Mouse (Mus musculus) heart, embryonic 14.5 days (tissue): ENCODE measurements around the gene Mns1. TPM values are rescaled to one million over a fixed set of nuclear protein-coding genes. Genes with fewer than 3 reads are reported as not detected.
A peak's percentile ranks its signal among the peaks of the same experiment; 100 is the strongest.

Experiments used
- ATAC-seq: fragments of 200-750 bp; cut with Nextera tagmentation; 2 replicates; pipeline ENCODE4 v1.8.0; 2017; ENCODE audit warnings: low read depth, moderate TSS enrichment; ENCODE audit not compliant: insufficient number of reproducible peaks, insufficient read depth, low FRiP score
- H3K27ac ChIP-seq, 2 experiments: fragments of 200-500 bp in 1 of 2; fragments of 300-500 bp in 1 of 2; sonication (generic) in 1 of 2; replicated peaks in 1 of 2; 2 replicates each; pipeline ENCODE4 v1.5.1; 2012 to 2014; ENCODE audit warnings: low read depth in 2 of 2, low read length in 2 of 2, control low read depth in 1 of 2, mild to moderate bottlenecking in 1 of 2, mixed read lengths in 1 of 2; ENCODE audit not compliant: control insufficient read depth in 1 of 2, insufficient read depth in 1 of 2
- H3K27me3 ChIP-seq: fragments of 300-500 bp; sonication (generic); 2 replicates; pipeline ENCODE4 v1.6.1; 2014; ENCODE audit warnings: mild to moderate bottlenecking, low read length, control low read depth; ENCODE audit not compliant: control insufficient read depth, insufficient read depth
- H3K36me3 ChIP-seq: fragments of 300-500 bp; sonication (generic); 2 replicates; pipeline ENCODE4 v1.6.1; 2014; ENCODE audit warnings: mild to moderate bottlenecking, control low read depth, low read length, mixed read lengths; ENCODE audit not compliant: control insufficient read depth, insufficient read depth
- H3K4me1 ChIP-seq, 2 experiments: fragments of 200-500 bp in 1 of 2; fragments of 300-500 bp in 1 of 2; sonication (generic) in 1 of 2; 2 replicates each; pipeline ENCODE4 v1.6.1; 2012 to 2014; ENCODE audit warnings: low read length in 2 of 2, control low read depth in 1 of 2, mixed read lengths in 1 of 2; ENCODE audit not compliant: control insufficient read depth in 2 of 2, insufficient read depth in 2 of 2
- H3K4me2 ChIP-seq: fragments of 300-500 bp; sonication (generic); 2 replicates; pipeline ENCODE4 v1.6.1; 2014; ENCODE audit warnings: mild to moderate bottlenecking, low read length
- H3K4me3 ChIP-seq, 2 experiments: fragments of 200-500 bp in 1 of 2; fragments of 300-500 bp in 1 of 2; sonication (generic) in 1 of 2; 2 replicates each; pipeline ENCODE4 v1.5.1; 2012 to 2014; ENCODE audit warnings: low read length in 2 of 2, mild to moderate bottlenecking in 2 of 2, control low read depth in 1 of 2, low read depth in 1 of 2, moderate library complexity in 1 of 2; ENCODE audit not compliant: control insufficient read depth in 1 of 2, insufficient read depth in 1 of 2
- H3K9ac ChIP-seq: fragments of 300-500 bp; sonication (generic); 2 replicates; pipeline ENCODE4 v1.6.1; 2014; ENCODE audit warnings: mild to moderate bottlenecking, low read length
- H3K9me3 ChIP-seq: fragments of 300-500 bp; sonication (generic); 2 replicates; pipeline ENCODE4 v1.6.1; 2016; ENCODE audit warnings: low read length, control low read depth; ENCODE audit not compliant: control insufficient read depth
- WGBS: fragments of 180-500 bp; shearing (Covaris S2); extraction: QIAGEN DNeasy Blood & Tissue Kit; methylation state at CpG from one replicate; pipeline ENCODE4 v1.1.7; 2014; 5-methylcytosine and 5-hydroxymethylcytosine counted together
- polyA plus RNA-seq: library from polyadenylated mRNA; unstranded; fragments of >200 nt; fragmentation: Nextera tagmentation; extraction: Ambion mirVana; gene quantifications from 2 replicates; pipeline ENCODE4 v1.2.1, GENCODE M21; 2014

Gene Mns1
- polyA plus RNA-seq, 1 experiment from 2014 or later, result 11.6 TPM

DNA sequence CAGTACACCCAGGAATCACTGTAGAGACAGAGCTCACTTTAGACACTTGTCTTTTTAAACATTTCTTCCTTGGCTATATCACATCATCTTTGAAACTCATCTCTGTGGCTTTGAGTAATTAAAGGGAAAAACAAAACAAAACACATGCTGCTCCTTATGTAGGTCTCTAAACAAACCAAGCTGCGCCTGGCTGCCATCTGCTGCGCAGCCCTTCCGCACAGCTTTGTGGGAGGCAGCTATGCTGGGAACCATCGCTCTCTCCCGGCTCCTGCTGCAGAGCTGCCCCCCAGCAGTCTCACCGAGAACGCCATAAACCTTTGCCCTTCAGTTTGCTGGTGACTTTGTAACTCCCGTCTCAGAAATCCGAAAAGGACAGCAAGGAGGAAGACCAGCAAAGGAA, 37.7 kb downstream of the Mns1 start:
- Histone ChIP-seq H3K4me2 (no peak overlapping the region), H3K27me3 (no peaks in the 10 kb centered on the region), H3K4me3 (no peak overlapping the region), H3K27ac (no peak overlapping the region), H3K36me3 (peaks cover 57% of the 10 kb centered on the region), H3K4me1 (no peaks in the 10 kb centered on the region), H3K9me3 (no peaks in the 10 kb centered on the region), H3K9ac (no peak overlapping the region)
- no peak for ATAC-seq
- WGBS, result 91% methylated on average over 9 of the region's 9 CpGs

DNA sequence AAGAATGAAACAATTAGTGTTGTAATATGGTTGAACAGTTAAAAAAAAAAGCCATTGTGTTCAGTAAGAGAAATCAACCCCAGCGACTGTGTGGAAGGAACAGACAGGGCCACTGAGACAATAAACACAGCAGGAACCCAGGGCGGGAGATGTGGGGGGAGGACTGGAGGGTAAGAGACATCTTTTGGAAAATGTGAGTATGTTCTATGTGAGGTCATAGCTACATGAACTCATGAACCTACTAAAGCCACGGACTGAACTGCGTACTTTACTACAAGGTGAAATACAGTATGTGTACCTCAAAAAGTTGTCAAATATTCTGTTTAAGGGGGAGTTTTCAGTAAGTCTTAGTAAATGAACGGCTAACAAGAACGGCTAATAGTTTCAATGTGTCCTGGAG, 39.5 kb downstream of the Mns1 start:
- Histone ChIP-seq H3K4me1 (no peaks in the 10 kb centered on the region), H3K9ac (no peak overlapping the region), H3K4me2 (no peak overlapping the region), H3K9me3 (no peaks in the 10 kb centered on the region), H3K27ac (no peak overlapping the region), H3K4me3 (no peak overlapping the region), H3K36me3 (peaks cover 61% of the 10 kb centered on the region), H3K27me3 (no peaks in the 10 kb centered on the region)
- WGBS, result 82% methylated on average over 6 of the region's 6 CpGs
- no peak for ATAC-seq

DNA sequence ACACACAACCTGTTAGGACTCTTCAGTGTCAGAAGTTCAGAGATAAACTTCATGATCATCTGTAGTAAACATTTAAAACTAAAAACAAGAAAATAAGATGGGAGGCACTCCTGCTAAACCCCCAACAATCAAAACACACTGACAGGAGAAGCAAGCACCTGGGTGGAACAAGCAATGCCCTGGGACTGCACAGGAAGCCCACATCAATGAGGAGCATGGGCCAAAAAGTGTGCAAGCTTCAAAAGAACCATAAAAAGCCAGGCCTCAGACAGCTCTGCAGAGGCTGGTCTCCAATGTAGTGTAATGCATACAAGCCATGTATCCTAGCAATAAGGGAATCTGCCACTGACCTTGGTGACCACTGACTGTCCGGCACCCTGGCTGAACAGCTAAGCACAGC, 41.5 kb downstream of the Mns1 start:
- Histone ChIP-seq H3K27ac (no peak overlapping the region), H3K4me2 (no peak overlapping the region), H3K4me3 (no peak overlapping the region), H3K27me3 (no peaks in the 10 kb centered on the region), H3K4me1 (no peaks in the 10 kb centered on the region), H3K9me3 (no peaks in the 10 kb centered on the region), H3K9ac (no peak overlapping the region), H3K36me3 (peaks cover 46% of the 10 kb centered on the region)
- 83% methylated on average over 1 of the region's 1 CpGs for WGBS
- no peak for ATAC-seq

DNA sequence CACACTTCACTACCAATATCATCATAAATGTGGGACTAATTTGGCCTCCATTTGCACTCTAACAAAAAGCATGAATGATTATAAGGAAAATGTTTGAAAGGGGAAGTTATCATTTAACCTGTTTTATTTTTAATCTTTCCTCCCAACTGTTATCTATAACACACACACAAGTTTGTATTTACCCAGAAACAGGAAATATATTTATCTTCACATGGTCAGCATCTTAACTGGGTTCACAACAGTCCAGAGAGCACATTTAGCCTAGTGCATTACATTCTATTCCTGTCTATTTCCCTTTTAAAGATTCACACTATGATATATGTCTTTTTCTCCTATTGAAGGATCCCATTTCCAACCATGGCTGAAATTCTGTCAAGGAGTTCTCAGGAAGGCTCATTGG, 50.7 kb downstream of the Mns1 start:
- H3K4me1 ChIP-seq, result peaks cover 2 to 3% of the 10 kb centered on the region in 2 experiments; a peak in 2 of 4 replicates
- H3K27ac ChIP-seq, result no peak overlapping the region
- H3K9ac ChIP-seq, result no peak overlapping the region
- no peaks in the 10 kb centered on the region for H3K9me3 ChIP-seq
- no peak overlapping the region for H3K4me3 ChIP-seq
- no peaks in the 10 kb centered on the region for H3K27me3 ChIP-seq
- peaks cover 16% of the 10 kb centered on the region for H3K36me3 ChIP-seq
- ATAC-seq, result no peak
- no peak overlapping the region for H3K4me2 ChIP-seq

DNA sequence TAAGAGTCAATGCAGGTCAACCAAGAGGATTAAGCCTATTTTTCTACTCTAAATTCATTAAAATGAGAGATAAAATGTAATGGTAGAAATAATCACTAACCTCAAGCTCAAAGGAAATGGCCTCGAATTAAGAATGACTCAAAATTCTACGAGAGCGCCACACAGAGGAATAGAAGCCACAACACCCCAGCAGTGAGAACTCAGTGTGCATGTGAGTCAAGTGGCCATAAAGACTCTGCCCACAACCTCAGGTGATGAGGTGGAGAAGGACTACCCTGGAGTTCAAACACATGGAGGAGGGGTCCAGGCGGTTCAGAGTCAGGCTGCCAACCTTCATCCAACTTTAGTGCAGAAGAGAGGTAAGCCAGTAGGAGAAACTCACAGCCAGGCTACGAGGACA, 51.3 kb downstream of the Mns1 start:
- Histone ChIP-seq H3K27ac (no peak overlapping the region), H3K4me3 (no peak overlapping the region), H3K4me2 (no peak overlapping the region), H3K9me3 (no peaks in the 10 kb centered on the region), H3K36me3 (peaks cover 16% of the 10 kb centered on the region; the same call in 1 of the 2 replicates), H3K9ac (no peak overlapping the region), H3K4me1 (peaks cover 2 to 3% of the 10 kb centered on the region in 2 experiments; a peak in 2 of 4 replicates), H3K27me3 (no peaks in the 10 kb centered on the region)
- no peak for ATAC-seq
- 82% methylated on average over 5 of the region's 5 CpGs for WGBS

DNA sequence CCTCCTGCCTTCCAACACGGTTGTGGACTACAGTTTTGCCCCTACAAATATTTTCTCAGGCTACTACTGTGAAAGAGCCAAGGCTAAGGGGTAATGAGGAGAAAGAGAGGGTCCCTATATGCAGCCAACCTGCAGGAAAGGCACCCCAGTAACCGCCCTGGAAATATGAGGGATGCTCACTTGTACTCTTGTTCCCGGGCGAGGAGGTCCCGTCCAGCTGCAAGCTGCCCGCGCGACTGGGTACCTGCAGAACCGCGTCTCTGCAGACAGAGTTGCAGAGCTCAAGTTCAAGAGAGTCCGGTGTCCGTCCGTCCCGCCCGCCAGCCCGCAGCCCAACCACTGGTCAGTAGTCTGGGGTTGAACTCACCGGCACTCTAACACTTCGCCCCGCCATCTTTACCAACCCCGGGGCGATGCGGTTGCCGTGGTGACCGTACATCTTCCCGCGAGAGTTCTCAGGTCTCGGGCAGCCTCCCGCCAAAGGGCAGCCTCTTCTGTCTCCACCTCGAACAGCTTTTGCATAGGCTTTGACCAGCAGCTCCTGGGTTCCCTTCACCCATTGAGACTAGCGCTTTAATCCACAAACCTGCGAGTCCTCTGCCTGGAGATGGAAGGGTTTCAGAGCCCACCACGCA, 53.9 kb downstream of the Mns1 start:
- H3K9ac ChIP-seq, result peak overlapping the region; percentile 84
- ATAC-seq, result peak; percentile 92
- H3K4me3 ChIP-seq, result peak overlapping the region; percentile 63 to 73
- H3K36me3 ChIP-seq, result 0 out of 2 replicates have a peak, but pooled peaks cover 4% of the 10 kb centered on the region
- H3K4me2 ChIP-seq, result peak overlapping the region; percentile 94
- H3K27ac ChIP-seq, result peak overlapping the region; percentile 92 to 96
- H3K9me3 ChIP-seq, result no peaks in the 10 kb centered on the region
- under 1% methylated on average over 32 of the region's 32 CpGs for WGBS
- peaks cover 2 to 3% of the 10 kb centered on the region in 2 experiments; a peak in 2 of 4 replicates for H3K4me1 ChIP-seq
- H3K27me3 ChIP-seq, result no peaks in the 10 kb centered on the region

DNA sequence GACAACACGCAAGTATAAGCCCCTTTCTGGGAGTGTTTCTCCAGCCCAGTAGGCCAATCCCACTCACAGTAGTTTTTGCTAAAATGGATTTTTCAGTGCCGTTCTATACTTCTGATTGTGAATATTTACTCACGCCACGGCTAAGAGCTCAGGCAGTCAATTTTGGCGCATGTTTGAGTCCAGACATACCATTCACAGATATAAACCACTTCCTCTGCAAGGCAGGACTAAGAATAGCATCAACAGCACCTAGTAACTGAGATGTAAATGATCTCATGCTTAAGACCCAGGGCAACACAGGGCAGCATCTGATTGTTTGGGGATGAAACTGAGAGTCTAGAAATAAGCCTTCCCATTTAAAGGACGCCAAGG, 54.4 kb downstream of the Mns1 start, which contains the start of gene Tex9:
Gene Tex9 (minus strand): TSS at position 19 of the 372 bp plus-strand sequence.
- H3K36me3 ChIP-seq, result 0 out of 2 replicates have a peak, but pooled peaks cover 4% of the 10 kb centered on the region
- H3K4me1 ChIP-seq, result peaks cover 0 to 3% of the 10 kb centered on the region in 2 experiments; a peak in 1 of 4 replicates
- H3K27me3 ChIP-seq, result no peaks in the 10 kb centered on the region
- H3K9ac ChIP-seq, result peak within 1 kb of the TSS; percentile 84
- H3K27ac ChIP-seq, result peak within 1 kb of the TSS; percentile 92 to 96
- peak; percentile 69; the same call in 1 of the 2 replicates for ATAC-seq
- H3K4me2 ChIP-seq, result peak within 1 kb of the TSS; percentile 94
- H3K9me3 ChIP-seq, result no peaks in the 10 kb centered on the region
- H3K4me3 ChIP-seq, result peak within 1 kb of the TSS; percentile 63 to 73
- WGBS, result 5% methylated on average over 6 of the region's 6 CpGs

DNA sequence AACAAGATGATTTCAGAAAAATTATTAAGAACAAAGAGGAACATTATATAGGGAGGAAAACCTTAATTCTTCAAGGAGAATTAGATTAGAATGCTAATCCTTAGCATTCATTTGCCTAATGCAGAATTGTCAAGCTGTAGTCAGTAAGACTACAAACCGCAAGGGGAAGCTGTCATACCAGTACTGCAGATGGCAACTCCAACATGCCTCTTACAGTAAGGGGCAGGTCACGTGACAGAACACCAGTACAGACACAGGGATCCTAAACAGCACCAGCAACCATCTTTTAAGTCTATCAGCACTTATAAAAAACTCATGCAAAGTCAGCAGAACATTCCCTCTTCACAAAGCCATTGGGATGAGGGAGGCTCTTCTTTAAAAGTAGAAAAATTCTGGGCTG, 55.7 kb downstream of the Mns1 start:
- Histone ChIP-seq H3K27me3 (no peaks in the 10 kb centered on the region), H3K9me3 (no peaks in the 10 kb centered on the region), H3K4me3 (no peak overlapping the region), H3K36me3 (no peaks in the 10 kb centered on the region), H3K4me2 (no peak overlapping the region), H3K9ac (no peak overlapping the region), H3K27ac (no peak overlapping the region), H3K4me1 (peaks cover 0 to 3% of the 10 kb centered on the region in 2 experiments; a peak in 1 of 4 replicates)
- WGBS, result 91% methylated on average over 2 of the region's 2 CpGs
- ATAC-seq, result no peak
